Mouse (Mus musculus) C2C12 (cell line): ENCODE results near the gene Ripor2.

Experiments
- CTCF ChIP-seq: IDR thresholded peaks from one replicate; pipeline ENCODE4 v1.5.1; 2011; ENCODE audit not compliant: control insufficient read depth, insufficient read depth, insufficient read length
- FOSL1 ChIP-seq: IDR thresholded peaks from one replicate; pipeline ENCODE4 v1.8.0; 2011; ENCODE audit warnings: mild to moderate bottlenecking, low read length; ENCODE audit not compliant: poor library complexity, insufficient read depth, severe bottlenecking
- MYOG ChIP-seq: IDR thresholded peaks from one replicate; pipeline ENCODE4 v1.6.1; 2011; ENCODE audit not compliant: control insufficient read depth, insufficient read length; ENCODE audit errors: extremely low read depth
- USF1 ChIP-seq: IDR thresholded peaks from one replicate; pipeline ENCODE4 v1.6.1; 2011; ENCODE audit warnings: low read depth, mild to moderate bottlenecking, control low read depth, moderate library complexity

GRCm38 (mm10) chr13:24552039-24552438 is 29.9 kb upstream of the Ripor2 start:
- TF ChIP-seq CTCF (no peak), FOSL1 (no peak), USF1 (no peak), MYOG (no peak)
